Mouse (Mus musculus) embryonic facial prominence, embryonic 15.5 days (tissue): ENCODE results near the gene Wdr46. TPM values are rescaled to one million over a fixed set of nuclear protein-coding genes. Genes with fewer than 3 reads are reported as not detected.
A peak's percentile ranks its signal among the peaks of the same experiment; 100 is the strongest.

Source experiments
- ATAC-seq: fragments of 200-750 bp; cut with Nextera tagmentation; 2 replicates; pipeline ENCODE4 v1.8.0; 2017; ENCODE audit warnings: low read depth, moderate TSS enrichment; ENCODE audit not compliant: insufficient number of reproducible peaks, low FRiP score, low TSS enrichment
- H3K27ac ChIP-seq: fragments of 300-500 bp; sonication (generic); replicated peaks from 2 replicates; pipeline ENCODE4 v1.5.1; 2015; ENCODE audit warnings: mild to moderate bottlenecking, inconsistent platforms
- H3K27me3 ChIP-seq: fragments of 300-500 bp; sonication (generic); 2 replicates; pipeline ENCODE4 v1.6.1; 2015; ENCODE audit warnings: inconsistent platforms
- H3K36me3 ChIP-seq: fragments of 300-500 bp; sonication (generic); 2 replicates; pipeline ENCODE4 v1.6.1; 2015; ENCODE audit warnings: mild to moderate bottlenecking, inconsistent platforms
- H3K4me1 ChIP-seq: fragments of 300-500 bp; sonication (generic); 2 replicates; pipeline ENCODE4 v1.6.1; 2015; ENCODE audit warnings: inconsistent platforms
- H3K4me2 ChIP-seq: fragments of 300-500 bp; sonication (generic); replicated peaks from 2 replicates; pipeline ENCODE4 v1.6.1; 2015; ENCODE audit warnings: mild to moderate bottlenecking, inconsistent platforms
- H3K4me3 ChIP-seq: fragments of 300-500 bp; sonication (generic); replicated peaks from 2 replicates; pipeline ENCODE4 v1.5.1; 2015; ENCODE audit warnings: mild to moderate bottlenecking, inconsistent platforms
- H3K9ac ChIP-seq: fragments of 300-500 bp; sonication (generic); 2 replicates; pipeline ENCODE4 v1.6.1; 2015; ENCODE audit warnings: inconsistent platforms
- H3K9me3 ChIP-seq: fragments of 300-500 bp; sonication (generic); replicated peaks from 2 replicates; pipeline ENCODE4 v1.6.1; 2016; ENCODE audit warnings: inconsistent platforms
- WGBS: fragments of 180-500 bp; shearing (Covaris S2); methylation state at CpG from one replicate; pipeline ENCODE4 v1.1.7; 2015; 5-methylcytosine and 5-hydroxymethylcytosine counted together
- polyA plus RNA-seq: library from polyadenylated mRNA; unstranded; fragments of >200 nt; fragmentation: Nextera tagmentation; extraction: Ambion mirVana; gene quantifications from 2 replicates; pipeline ENCODE4 v1.2.1, GENCODE M21; 2015

The Wdr46 gene
- polyA plus RNA-seq, 1 experiment from 2014 or later = 36.5 TPM

DNA sequence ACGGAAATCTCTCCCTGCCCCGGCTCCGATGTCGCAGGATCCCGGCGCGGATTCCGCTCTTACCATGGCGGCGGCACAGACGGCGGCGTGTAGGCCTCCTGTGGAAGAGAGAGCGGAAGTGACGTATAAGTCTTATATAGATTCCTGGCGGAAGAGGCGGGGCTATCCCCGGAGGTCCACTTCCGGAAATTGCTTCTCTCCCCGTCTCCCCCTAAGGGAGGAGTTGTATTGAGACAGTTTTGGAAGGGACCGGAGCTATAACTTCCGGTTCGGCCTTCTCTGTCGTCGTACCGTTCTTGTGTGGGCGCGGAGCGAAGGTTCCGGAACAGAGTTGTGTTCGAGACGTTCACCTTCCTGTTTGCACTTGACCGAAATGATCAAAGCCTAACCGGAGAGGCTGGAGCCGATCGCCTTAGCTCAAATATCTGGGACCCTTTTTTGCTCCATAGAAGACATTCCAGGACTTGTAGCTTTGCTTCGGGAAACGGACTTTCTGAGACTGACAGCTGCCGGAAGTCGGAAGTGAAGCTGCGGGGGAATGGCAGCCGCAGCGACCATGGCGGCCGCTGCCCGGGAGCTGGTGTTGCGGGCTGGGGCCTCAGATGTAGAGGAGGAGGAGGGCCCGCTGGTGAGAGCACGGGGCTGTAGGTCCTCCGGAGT is 15.2 kb downstream of the Wdr46 start, which contains the start of the genes Vps52 and Rps18:
TSS of gene Vps52 (plus strand) at position 258 of the 660 bp plus-strand sequence.
TSS of gene Rps18 (minus strand) at position 447 of the 660 bp plus-strand sequence.
- Histone ChIP-seq H3K9me3 (no peaks in the 10 kb centered on the region), H3K27ac (peak within 1 kb of the TSS; percentile 97), H3K36me3 (peaks cover 53% of the 10 kb centered on the region), H3K4me3 (peak within 1 kb of the TSS; percentile 87), H3K27me3 (no peaks in the 10 kb centered on the region), H3K9ac (peak within 1 kb of the TSS; percentile 97), H3K4me1 (peaks cover 51% of the 10 kb centered on the region), H3K4me2 (peak within 1 kb of the TSS; percentile 85)
- ATAC-seq = peak; percentile 87
- WGBS = under 1% methylated on average over 50 of the region's 50 CpGs

DNA sequence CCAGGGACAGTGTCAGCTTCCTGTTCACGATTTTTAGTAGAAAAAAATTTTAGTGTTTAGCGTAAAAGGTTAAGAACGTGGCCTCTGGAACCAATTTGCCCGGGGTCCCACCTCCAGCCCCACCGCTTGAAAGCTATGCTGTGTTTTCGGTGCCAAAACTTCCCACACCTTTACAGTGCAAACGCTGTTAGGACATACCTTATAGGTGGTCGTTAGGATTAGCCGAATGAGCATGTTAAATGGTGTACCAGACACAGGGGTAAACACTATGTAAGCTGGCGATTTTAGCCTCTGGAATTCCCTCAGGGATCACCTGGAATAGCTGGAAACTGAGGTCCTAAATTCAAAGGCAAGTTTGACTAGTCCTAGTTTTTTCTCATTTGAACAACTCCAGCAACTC is 15.9 kb downstream of the Wdr46 start:
- Histone ChIP-seq H3K27ac (peak overlapping the region; percentile 97), H3K27me3 (no peaks in the 10 kb centered on the region), H3K4me1 (peaks cover 45% of the 10 kb centered on the region), H3K9ac (peak overlapping the region; percentile 44), H3K4me3 (peak overlapping the region; percentile 87), H3K4me2 (peak overlapping the region; percentile 70), H3K36me3 (peaks cover 60% of the 10 kb centered on the region), H3K9me3 (no peaks in the 10 kb centered on the region)
- no peak for ATAC-seq
- 10% methylated on average over 10 of the region's 10 CpGs for WGBS

DNA sequence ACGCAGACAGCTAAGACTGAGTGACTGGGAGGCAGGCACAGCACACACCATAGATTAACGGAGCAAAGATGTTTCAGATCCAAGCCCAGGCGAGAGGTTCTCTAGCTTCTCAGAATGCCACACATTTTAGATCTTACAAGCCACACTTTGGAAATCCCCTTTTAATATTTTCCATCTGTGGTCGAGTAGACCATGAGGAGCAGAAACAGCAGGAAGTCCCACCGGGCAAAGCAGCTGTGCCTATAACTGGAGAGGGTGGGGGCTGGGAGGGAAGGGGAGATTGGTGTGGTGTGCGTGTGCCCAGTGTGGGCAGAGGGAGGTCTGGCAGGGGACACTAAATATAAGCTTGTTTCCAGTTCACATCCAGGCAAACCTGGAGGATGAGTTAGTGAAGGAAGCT is 17.0 kb downstream of the Wdr46 start:
- H3K4me2 ChIP-seq = no peak overlapping the region
- peaks cover 34% of the 10 kb centered on the region for H3K4me1 ChIP-seq
- H3K27me3 ChIP-seq = no peaks in the 10 kb centered on the region
- 55% methylated on average over 6 of the region's 6 CpGs for WGBS
- H3K36me3 ChIP-seq = peaks cover 61% of the 10 kb centered on the region
- H3K4me3 ChIP-seq = no peak overlapping the region
- no peaks in the 10 kb centered on the region for H3K9me3 ChIP-seq
- H3K9ac ChIP-seq = no peak overlapping the region
- no peak for ATAC-seq
- no peak overlapping the region for H3K27ac ChIP-seq

DNA sequence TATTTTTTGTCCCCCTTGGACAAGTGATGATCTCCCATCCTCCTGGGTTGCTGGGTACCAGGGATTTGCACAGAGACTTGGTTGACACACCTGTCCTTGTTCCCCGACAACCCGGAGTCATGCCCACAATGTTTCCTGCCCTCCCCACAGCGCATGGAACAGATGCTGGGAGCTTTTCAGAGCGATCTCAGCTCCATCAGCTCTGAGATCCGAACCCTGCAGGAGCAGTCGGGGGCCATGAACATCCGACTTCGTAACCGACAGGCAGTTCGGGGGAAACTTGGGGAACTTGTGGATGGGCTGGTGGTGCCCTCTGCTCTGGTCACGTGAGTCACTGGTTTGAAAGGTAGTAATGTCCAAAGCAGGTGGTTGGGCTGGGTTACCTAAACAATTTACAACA is 18.0 kb downstream of the Wdr46 start:
- Histone ChIP-seq H3K9me3 (no peaks in the 10 kb centered on the region), H3K4me3 (no peak overlapping the region), H3K27me3 (no peaks in the 10 kb centered on the region), H3K4me2 (no peak overlapping the region), H3K9ac (no peak overlapping the region), H3K4me1 (peaks cover 24% of the 10 kb centered on the region), H3K27ac (no peak overlapping the region), H3K36me3 (peaks cover 61% of the 10 kb centered on the region)
- no peak for ATAC-seq
- 95% methylated on average over 11 of the region's 11 CpGs for WGBS

DNA sequence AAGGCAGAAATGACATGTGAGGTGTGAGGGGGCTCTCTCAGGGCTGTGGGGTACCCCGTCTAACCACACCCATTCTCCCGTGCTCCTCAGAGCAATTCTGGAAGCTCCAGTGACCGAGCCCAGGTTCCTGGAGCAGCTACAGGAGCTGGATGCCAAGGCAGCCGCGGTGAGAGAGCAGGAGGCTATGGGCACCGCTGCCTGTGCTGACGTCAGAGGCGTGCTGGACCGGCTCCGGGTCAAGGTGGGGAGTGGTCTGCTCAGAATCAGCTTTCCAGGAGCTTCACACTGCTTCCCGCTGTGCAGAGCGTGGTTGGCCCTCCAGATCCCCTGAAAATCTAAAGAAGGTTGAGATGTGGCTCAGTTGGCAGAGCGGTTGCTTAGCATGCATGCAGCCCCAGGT is 18.7 kb downstream of the Wdr46 start:
- H3K36me3 ChIP-seq = peaks cover 62% of the 10 kb centered on the region
- H3K27me3 ChIP-seq = no peaks in the 10 kb centered on the region
- no peak overlapping the region for H3K27ac ChIP-seq
- H3K4me2 ChIP-seq = no peak overlapping the region
- H3K4me3 ChIP-seq = no peak overlapping the region
- no peak overlapping the region for H3K9ac ChIP-seq
- ATAC-seq = no peak
- WGBS = 92% methylated on average over 13 of the region's 13 CpGs
- H3K4me1 ChIP-seq = peaks cover 17% of the 10 kb centered on the region
- H3K9me3 ChIP-seq = no peaks in the 10 kb centered on the region

DNA sequence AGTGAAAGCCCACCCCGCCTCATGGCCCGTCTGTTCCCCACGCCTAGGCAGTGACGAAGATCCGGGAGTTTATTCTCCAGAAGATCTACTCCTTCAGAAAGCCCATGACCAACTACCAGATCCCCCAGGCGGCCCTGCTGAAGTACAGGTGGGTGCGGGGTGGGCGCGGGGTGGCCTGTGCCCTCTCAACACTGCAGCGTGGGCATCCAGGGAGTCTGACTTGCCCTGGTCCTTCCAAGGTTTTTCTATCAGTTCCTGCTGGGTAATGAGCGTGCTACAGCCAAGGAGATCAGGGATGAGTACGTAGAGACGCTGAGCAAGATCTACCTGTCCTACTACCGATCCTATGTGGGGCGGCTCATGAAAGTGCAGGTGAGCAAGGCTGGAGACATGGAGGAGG is 19.5 kb downstream of the Wdr46 start:
- H3K4me1 ChIP-seq = peaks cover 11% of the 10 kb centered on the region
- H3K36me3 ChIP-seq = peaks cover 64% of the 10 kb centered on the region
- WGBS = 94% methylated on average over 15 of the region's 15 CpGs
- H3K9ac ChIP-seq = no peak overlapping the region
- no peak for ATAC-seq
- no peaks in the 10 kb centered on the region for H3K9me3 ChIP-seq
- no peak overlapping the region for H3K27ac ChIP-seq
- H3K4me3 ChIP-seq = no peak overlapping the region
- no peaks in the 10 kb centered on the region for H3K27me3 ChIP-seq
- H3K4me2 ChIP-seq = no peak overlapping the region

DNA sequence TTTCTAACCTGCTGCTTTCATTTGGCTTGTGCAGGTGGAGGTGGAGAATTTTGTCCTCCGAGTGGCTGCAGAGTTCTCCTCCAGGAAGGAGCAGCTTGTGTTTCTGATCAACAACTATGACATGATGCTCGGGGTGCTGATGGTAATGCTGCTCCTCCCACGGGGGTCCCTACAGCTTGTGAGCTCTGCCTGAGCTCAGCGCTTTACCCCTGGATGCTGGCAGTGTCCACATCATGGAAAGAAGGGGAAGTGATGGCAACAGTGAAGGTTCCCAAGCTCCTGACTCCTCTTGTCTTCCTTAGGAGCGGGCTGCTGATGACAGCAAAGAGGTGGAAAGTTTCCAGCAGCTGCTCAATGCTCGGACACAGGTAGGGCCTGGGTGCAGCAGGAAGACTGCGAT is 22.4 kb downstream of the Wdr46 start:
- no peak overlapping the region for H3K4me3 ChIP-seq
- ATAC-seq = no peak
- H3K9me3 ChIP-seq = no peaks in the 10 kb centered on the region
- peaks cover 79% of the 10 kb centered on the region for H3K36me3 ChIP-seq
- no peaks in the 10 kb centered on the region for H3K4me1 ChIP-seq
- no peak overlapping the region for H3K27ac ChIP-seq
- 90% methylated on average over 7 of the region's 7 CpGs for WGBS
- H3K4me2 ChIP-seq = no peak overlapping the region
- H3K27me3 ChIP-seq = no peaks in the 10 kb centered on the region
- H3K9ac ChIP-seq = no peak overlapping the region

DNA sequence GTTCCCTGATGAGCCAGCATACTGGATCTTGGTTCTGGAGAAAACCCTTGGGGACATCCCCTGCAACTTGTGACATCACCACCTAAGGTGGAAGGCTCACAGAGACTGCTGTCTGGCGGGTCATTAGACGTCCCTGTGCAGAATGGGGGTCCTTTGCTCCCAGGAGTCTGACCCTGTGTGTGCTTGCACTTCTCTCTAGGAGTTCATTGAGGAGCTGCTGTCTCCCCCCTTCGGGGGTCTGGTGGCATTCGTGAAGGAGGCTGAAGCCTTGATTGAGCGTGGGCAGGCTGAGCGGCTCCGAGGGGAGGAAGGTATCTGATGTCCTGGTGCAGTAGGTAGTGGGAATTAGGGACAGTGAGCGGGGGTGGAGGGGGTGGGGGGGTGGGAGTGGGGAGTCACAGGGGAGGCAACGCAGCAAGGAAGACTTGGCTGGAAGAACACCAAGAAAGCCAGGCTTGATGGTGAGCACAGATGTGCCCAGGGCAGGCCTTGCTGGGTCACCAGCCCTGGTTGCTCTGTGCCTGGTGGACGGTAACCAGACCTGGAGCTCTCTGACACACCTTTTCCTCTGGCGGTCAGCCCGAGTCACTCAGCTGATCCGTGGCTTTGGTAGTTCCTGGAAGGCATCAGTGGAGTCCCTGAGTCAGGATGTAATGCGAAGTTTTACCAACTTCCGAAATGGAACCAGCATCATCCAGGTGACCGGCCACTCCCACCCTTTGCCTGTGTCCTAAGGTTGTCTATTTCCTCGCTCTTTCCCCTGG is 24.8 kb downstream of the Wdr46 start:
- Histone ChIP-seq H3K9ac (no peak overlapping the region), H3K4me3 (no peak overlapping the region), H3K36me3 (peaks cover 56% of the 10 kb centered on the region), H3K27ac (no peak overlapping the region), H3K27me3 (no peaks in the 10 kb centered on the region), H3K9me3 (no peaks in the 10 kb centered on the region), H3K4me1 (no peaks in the 10 kb centered on the region), H3K4me2 (no peak overlapping the region)
- no peak for ATAC-seq
- 87% methylated on average over 17 of the region's 17 CpGs for WGBS

DNA sequence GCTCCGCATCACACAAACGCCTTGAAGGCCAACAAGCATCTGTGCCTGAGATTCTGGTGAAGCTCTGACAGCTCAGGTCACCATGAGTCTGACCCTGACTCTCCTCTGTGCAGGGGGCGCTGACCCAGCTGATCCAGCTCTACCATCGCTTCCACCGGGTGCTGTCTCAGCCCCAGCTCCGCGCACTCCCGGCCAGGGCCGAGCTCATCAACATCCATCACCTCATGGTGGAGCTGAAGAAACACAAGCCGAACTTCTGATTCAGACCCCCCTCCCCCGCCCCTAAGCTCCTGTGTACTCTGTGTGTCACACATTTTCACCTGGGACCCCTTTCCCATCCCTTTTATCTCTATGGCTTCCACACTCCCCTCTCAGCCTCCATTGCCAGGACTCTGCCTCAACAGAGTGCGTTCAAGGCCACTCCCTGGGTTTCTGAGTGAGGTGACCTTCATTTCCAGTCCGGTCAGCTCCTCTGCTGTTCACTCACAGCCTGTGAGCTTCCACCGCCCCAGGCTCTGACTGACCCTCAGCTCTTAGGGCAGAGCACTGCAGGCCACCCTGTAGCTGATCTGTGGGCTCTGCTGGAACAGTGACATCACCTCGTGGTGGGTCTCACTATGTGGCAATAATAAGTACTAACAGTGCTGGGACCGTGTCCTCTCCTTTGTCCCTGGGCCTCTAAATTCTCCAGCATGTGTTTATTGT is 25.5 kb downstream of the Wdr46 start:
- Histone ChIP-seq H3K4me1 (no peaks in the 10 kb centered on the region), H3K4me3 (no peak overlapping the region), H3K36me3 (peaks cover 48% of the 10 kb centered on the region), H3K27ac (no peak overlapping the region), H3K9me3 (no peaks in the 10 kb centered on the region), H3K27me3 (no peaks in the 10 kb centered on the region), H3K9ac (no peak overlapping the region), H3K4me2 (no peak overlapping the region)
- no peak for ATAC-seq
- WGBS = 87% methylated on average over 16 of the region's 16 CpGs

DNA sequence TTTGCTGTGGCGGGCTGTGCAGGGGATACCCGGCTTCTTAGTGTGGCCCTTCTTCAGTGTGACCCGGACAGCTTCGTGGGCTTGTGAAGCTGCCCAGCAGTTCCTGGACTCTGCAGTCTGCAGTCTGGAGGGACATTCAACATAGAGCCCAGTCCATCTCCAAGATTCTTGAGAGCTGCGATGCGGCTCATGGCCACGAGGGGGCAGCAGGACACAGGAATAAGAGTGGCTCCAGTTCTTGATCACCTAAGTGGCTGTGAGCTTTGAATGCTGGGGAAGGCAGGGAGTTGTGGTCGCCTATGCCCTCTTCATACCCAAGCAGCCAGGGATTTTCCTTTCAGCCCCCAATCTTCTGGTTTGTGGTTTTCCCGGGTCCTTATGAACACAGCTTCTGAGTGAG is 28.0 kb downstream of the Wdr46 start:
- no peak overlapping the region for H3K4me3 ChIP-seq
- H3K36me3 ChIP-seq = peaks cover 27% of the 10 kb centered on the region
- no peak overlapping the region for H3K9ac ChIP-seq
- H3K27me3 ChIP-seq = no peaks in the 10 kb centered on the region
- no peaks in the 10 kb centered on the region for H3K4me1 ChIP-seq
- H3K27ac ChIP-seq = no peak overlapping the region
- no peak overlapping the region for H3K4me2 ChIP-seq
- H3K9me3 ChIP-seq = no peaks in the 10 kb centered on the region
- no peak for ATAC-seq
- WGBS = 1% methylated on average over 9 of the region's 9 CpGs

DNA sequence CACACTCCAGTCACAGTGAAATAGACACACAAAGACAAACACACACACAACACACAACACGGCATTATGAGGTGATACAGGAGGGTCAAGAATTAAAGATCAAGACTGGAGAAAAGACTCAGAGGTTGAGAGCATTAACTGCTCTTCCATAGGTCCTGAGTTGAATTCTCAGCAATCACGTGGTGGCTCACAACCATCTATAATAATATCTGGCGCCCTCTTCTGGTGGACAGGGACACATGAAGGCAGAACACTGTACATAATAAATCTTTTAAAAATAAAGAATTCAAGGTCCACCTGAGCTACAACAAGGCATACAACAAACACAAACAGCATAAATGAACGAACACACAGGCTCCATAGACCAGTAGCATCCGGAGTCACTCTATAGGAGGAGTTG is 28.5 kb downstream of the Wdr46 start:
- no peak overlapping the region for H3K4me2 ChIP-seq
- no peak overlapping the region for H3K9ac ChIP-seq
- no peak overlapping the region for H3K4me3 ChIP-seq
- no peaks in the 10 kb centered on the region for H3K27me3 ChIP-seq
- no peaks in the 10 kb centered on the region for H3K9me3 ChIP-seq
- 27% methylated on average over 5 of the region's 5 CpGs for WGBS
- H3K36me3 ChIP-seq = peaks cover 23% of the 10 kb centered on the region
- no peak overlapping the region for H3K27ac ChIP-seq
- ATAC-seq = no peak
- H3K4me1 ChIP-seq = no peaks in the 10 kb centered on the region
